Mouse (Mus musculus) C2C12 (cell line): ENCODE results near the gene Aff3.

ENCODE experiments used
- CEBPB ChIP-seq: IDR thresholded peaks from one replicate; pipeline ENCODE4 v1.6.1; 2011; ENCODE audit warnings: low read depth, mild to moderate bottlenecking, control low read depth, moderate library complexity
- CTCF ChIP-seq: IDR thresholded peaks from one replicate; pipeline ENCODE4 v1.5.1; 2011; ENCODE audit not compliant: control insufficient read depth, insufficient read depth, insufficient read length
- FOSL1 ChIP-seq: IDR thresholded peaks from one replicate; pipeline ENCODE4 v1.8.0; 2011; ENCODE audit warnings: mild to moderate bottlenecking, low read length; ENCODE audit not compliant: poor library complexity, insufficient read depth, severe bottlenecking
- MAX ChIP-seq: IDR thresholded peaks from one replicate; pipeline ENCODE4 v1.6.1; 2011; ENCODE audit warnings: mild to moderate bottlenecking, control low read depth
- MYOD1 ChIP-seq: IDR thresholded peaks from one replicate; pipeline ENCODE4 v1.6.1; 2011; ENCODE audit warnings: low read depth; ENCODE audit not compliant: control insufficient read depth, insufficient read length
- MYOG ChIP-seq: IDR thresholded peaks from one replicate; pipeline ENCODE4 v1.6.1; 2011; ENCODE audit not compliant: control insufficient read depth, insufficient read length; ENCODE audit errors: extremely low read depth
- USF1 ChIP-seq: IDR thresholded peaks from one replicate; pipeline ENCODE4 v1.6.1; 2011; ENCODE audit warnings: low read depth, mild to moderate bottlenecking, control low read depth, moderate library complexity

DNA sequence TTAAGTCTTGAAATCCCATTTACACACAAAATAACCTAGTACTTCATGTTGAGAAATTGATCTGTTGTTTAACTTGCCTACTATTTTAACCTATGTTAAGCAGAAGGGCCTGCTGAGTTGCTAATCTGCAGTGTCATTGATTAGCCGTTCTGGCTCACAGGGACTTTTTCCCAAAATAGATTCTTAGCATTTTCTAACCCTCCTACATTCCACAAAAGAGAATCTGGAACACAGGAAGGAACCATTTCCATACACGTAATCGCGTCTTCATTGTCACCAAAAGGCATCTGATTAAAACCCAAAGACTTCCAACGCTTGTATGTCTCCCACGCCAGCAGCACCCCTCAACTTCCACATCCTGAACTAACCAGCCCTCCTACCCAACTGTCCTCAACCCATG lies 44.4 kb downstream of the Aff3 start:
- TF ChIP-seq CTCF (no peak), MYOG (no peak), FOSL1 (no peak), CEBPB (no peak), USF1 (no peak), MYOD1 (no peak), MAX (no peak)
